Mouse (Mus musculus): ENCODE results near the gene Vma21. TPM values are rescaled to one million over a fixed set of nuclear protein-coding genes. Genes with fewer than 3 reads are reported as not detected.

Gene Vma21
- 10 to 100 TPM; 38.8 to 54.3 (median 46.6) TPM for total RNA-seq (2022)

GRCm38 (mm10) chrX:71815631-71816345, at the start of gene Vma21:
TSS of gene Vma21 (plus strand) at chrX:71815924.
- no peak for DNase-seq

- no peak for DNase-seq
Observed at GRCm38 (mm10) chrX:71767909-71768308, 47.8 kb upstream of the Vma21 start.

- DNase-seq, result no peak
Observed at GRCm38 (mm10) chrX:71791106-71791505, 24.6 kb upstream of the Vma21 start.

GRCm38 (mm10) chrX:71797766-71798165, 18.0 kb upstream of the Vma21 start:
- DNase-seq, result no peak

- no peak for DNase-seq
Observed at GRCm38 (mm10) chrX:71798883-71799282, 16.8 kb upstream of the Vma21 start.

- no peak for DNase-seq
Observed at GRCm38 (mm10) chrX:71811966-71812835, 3.5 kb upstream of the Vma21 start.

GRCm38 (mm10) chrX:71816401-71816857, 705 bp downstream of the Vma21 start:
- DNase-seq, result peak; percentile 80

GRCm38 (mm10) chrX:71816931-71817361, 1.2 kb downstream of the Vma21 start:
- no peak for DNase-seq

GRCm38 (mm10) chrX:71838911-71839310, 23.2 kb downstream of the Vma21 start:
- DNase-seq, result no peak

GRCm38 (mm10) chrX:71846696-71847095, 31.0 kb downstream of the Vma21 start:
- DNase-seq, result no peak

- no peak for DNase-seq
Observed at GRCm38 (mm10) chrX:71853798-71854197, 38.1 kb downstream of the Vma21 start.

Other genes starting within 250 kb of the Vma21 start
- gene Gpr50, start 152.3 kb upstream of the Vma21 start, total RNA-seq (2022), result not detected
- gene Gm1141, start 105.1 kb downstream of the Vma21 start, total RNA-seq (2022), result under 1 TPM; 0.29 to 0.73 (median 0.63) TPM
- gene Prrg3, start 146.7 kb downstream of the Vma21 start, total RNA-seq (2022), result 10 to 100 TPM; 14.0 to 22.6 (median 19.8) TPM
- gene Fate1, start 157.1 kb downstream of the Vma21 start, total RNA-seq (2022), result under 1 TPM in 2 of 4 experiments, not detected in 2; 0.26 to 0.35 TPM
- under 1 TPM in 3 of 4 experiments, not detected in 1; 0.09 to 0.15 (median 0.11) TPM for gene Cnga2, start 175.9 kb downstream of the Vma21 start, total RNA-seq (2022)

Data from adrenal gland, adult 8-10 months (tissue).